Mouse (Mus musculus): ENCODE measurements around the gene Cluh.
A peak's percentile ranks its signal among the peaks of the same experiment; 100 is the strongest.

Gene Cluh

DNA sequence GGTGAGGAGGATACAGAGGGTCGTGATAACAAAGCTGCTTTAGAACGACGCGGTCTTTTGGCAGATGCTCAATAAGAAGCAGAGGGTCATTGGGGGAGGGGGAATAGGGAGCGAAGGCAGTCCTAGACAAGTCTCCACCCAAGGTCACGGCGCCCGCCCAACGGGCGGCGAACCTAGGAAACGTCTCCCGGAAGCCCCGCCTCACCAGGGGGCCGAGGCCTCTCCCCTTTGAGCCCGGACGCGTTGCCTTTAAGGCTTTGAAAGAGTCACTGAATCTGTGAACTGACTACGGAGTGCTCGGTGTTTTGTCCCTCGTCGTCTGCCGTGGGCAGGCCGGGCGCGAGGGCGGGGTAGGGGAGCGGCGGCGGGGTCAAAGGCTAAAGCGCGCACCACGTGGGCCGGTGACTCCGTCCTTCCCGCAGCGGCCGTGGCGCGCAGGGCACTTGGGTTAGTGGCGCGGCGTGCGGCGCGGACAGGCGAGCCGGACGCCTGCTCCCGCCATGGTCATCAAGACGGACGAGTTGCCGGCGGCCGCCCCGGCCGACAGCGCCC lies at the start of gene Cluh:
Gene Cluh (plus strand): TSS at position 401 of the 552 bp plus-strand sequence.
- DNase-seq: peak; percentile 99

DNA sequence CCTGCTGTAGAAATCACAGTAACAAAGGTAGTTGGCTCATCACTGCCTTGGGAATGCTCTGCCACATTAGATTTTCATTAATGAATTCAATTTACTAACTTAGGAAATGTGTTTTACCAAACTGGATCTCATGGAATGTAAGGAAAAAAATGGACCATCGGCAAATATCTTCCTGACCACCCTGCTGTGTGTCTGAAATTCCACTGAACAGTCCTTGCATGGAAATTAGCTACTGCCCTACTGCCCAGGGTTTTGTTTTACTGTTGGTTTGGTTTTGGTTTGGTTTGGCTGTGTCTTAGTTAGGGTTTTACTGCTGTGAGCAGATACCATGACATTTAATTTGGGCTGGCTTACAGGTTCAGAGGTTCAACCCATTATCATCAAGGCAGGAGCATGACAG lies 47.0 kb upstream of the Cluh start:
- no peak for DNase-seq

DNA sequence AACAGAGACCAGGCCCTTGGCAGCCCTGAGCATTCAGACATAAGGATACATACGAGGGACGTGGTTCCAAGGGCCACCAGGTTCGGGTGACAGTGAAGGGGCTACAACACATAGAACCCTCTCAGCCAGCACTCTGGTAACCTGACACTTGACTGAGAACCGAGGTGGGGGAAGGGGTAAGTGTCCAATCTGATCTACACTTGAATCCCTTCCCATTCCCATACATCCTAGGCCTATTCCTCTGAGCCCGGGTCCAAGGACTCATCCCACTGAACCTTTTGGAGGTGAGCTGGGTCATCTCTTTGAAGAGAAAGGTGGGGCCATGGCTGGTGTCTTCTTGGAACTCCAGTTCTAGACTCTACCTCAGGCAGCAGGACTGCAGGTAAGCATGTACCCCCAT lies 39.2 kb upstream of the Cluh start:
- DNase-seq: no peak

DNA sequence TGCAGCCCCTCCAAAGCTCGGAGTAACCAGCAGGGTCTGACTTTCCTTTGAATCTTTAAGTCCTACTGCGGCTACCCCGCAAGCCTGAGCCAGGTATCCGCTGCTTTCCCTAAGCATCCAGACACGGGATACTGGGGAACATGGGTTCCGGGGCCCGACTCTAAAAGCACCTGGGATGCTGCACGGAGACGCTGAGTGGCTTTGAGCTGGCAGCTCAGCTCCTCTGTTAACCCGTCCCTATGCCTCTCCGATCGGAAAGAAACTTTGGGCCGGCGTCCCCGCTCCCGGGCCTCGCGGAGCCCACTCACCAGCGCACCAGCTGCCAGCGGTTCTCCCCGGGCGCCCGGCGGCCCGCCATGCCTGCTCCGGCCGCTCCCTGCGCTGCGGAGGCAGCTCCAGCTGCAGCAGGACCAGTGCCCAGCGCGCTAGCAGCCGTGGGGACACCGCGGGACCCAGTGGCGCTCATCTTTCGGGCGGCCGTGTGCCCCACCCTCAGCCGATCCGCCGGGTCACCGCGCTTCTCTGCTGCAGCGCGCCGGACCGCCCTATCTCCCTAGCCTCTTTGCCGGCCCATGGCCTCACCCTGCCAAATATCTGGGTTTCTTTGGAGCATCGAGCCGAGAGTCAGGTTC lies 38.6 kb upstream of the Cluh start, which contains the start of gene Rap1gap2:
Gene Rap1gap2 (minus strand): TSS at position 371 of the 632 bp plus-strand sequence.
- no peak for DNase-seq

DNA sequence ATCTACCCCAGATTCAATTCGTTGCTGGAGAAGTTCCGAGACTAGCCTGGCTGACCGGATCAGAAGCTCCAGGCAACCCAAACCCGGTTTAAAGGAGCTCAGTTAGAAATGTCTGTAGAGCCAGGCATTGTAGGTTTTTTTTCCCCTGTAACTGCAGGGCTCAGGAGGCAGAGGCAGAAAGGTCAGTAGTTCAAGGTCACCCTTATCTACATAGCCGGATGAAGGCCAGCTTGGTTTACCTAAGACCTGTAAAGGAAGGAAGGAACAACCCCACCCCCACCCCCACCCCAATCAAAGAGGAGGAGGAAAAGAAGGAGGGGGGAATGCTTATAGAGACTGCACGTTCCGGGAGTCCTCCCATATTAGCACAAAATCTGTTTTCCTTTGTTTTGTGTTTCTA lies 37.9 kb upstream of the Cluh start:
- no peak for DNase-seq

DNA sequence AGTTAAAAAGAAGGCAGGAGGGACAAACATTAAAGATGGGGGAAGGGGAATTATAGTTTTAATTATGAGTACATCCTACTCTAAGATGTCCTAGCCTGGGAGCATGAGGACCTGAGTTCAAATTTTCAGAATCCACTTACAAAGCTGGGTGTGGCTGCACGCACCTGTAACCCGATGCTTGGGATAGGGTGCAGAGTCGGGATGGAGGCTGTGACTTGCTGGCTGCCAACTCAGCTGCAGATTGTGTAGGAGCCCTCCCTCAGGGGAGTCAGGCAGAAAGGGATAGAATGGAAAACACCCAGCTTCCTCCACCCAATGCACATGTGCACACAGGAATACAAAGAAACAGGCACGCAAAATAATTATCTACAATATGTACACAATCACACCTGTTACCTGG lies 35.9 kb upstream of the Cluh start:
- DNase-seq: no peak

DNA sequence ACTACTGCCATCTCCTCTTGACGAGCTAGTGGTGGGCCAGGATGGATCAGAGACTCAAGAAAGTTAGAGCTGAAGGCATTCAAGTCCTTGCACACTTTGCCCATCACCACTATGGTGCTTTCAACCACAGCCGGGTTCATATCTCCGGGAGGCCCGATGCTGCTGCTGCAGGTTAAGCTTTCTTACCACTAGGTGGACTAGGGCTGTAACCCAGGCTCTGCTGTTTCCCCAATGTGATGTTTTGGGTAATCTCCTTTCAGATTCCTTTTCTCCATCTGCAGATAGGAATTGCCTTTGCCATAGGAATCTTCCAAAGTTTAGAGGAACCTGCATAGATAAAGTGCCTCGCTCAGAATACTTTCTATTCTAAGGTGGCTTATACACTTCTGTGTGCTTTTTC lies 33.7 kb upstream of the Cluh start:
- no peak for DNase-seq

DNA sequence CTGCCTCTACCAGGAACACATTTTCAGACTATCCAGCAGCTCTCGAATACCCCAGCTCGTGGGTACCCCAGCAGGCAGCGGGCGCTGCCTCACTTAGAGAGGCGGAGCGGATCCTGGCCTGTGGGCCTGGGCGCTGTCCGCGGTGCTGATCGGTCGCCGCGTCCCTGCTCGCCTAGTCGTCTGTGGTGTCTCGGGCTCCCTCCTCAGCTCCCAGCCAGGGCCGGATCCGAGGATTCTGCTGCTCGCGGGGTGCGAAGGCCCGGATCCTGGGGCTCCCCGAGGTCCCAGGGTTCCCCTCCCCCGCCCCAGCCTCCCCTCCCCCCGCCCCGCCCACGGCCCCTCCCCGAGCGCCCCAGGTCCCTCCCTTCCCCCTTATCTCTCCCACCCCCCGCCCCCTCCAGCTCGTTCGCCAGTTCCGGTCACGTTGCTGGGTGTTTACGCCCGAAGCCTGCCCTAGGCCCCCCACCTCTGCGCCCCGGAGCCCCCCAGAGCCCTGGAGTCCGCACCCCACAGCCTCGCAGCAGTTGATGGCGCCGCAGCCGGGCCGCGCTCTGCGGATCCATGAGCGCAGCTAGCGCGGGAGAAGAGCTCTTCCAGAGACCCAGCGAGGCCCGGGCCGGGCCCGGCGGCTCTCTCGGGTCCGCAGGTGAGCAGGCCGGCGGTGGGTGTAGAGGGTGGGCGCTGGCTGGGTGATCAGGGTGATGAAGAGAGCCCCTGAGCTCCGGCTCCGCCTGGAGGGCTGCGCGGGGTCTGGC lies 29.9 kb upstream of the Cluh start, which contains the start of gene Ccdc92b:
Gene Ccdc92b (plus strand): TSS at position 405 of the 755 bp plus-strand sequence.
- peak; percentile 54 for DNase-seq

DNA sequence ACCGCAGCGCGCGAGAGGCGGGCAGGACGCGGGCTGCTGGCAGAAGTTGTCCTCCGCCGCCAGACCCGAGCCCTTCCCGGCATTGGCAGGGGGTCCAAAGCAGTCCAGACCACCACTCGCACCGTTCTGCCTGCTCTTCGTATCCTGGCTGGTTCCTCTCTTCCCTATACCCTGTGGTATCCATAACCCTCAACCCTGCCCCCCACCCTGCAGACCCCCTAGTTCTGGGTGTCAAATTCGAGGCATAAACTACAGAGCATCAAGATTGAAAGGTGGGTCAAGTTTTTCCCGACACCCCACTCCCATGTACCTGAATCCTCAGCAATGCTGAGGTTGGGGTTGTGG lies 29.4 kb upstream of the Cluh start:
- no peak for DNase-seq

DNA sequence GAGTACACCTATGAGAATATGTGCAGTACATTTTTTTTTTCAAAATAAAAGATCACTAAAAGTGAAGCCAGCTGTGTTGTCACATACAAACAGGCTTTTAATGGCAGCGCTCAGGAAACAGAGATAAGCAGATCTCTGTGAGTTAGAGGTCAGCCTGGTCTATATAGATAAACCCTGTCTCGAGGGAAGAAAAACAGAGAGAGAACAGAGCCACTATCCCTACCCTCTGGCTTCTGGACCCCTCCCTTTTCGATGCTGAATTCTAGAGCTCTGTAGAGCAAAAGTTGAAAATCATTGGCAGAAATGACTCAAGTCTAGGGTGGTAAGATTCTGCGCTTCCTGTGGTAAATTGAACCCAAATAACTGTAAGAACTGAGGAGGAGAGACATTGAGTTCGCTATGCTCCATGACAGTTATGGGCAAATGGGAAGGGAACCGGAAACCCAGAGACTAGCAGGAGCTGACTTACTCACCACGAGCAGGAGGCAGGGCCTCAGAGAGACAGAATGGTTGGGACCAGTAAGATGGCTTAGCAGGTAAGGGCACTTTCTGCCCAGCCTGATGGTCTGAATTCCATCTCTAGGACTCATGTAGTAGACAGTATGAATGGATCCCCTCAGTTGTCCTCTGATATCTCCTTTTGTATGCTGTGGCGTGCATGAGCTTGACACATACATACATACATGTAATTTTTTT lies 27.2 kb upstream of the Cluh start:
- no peak for DNase-seq

DNA sequence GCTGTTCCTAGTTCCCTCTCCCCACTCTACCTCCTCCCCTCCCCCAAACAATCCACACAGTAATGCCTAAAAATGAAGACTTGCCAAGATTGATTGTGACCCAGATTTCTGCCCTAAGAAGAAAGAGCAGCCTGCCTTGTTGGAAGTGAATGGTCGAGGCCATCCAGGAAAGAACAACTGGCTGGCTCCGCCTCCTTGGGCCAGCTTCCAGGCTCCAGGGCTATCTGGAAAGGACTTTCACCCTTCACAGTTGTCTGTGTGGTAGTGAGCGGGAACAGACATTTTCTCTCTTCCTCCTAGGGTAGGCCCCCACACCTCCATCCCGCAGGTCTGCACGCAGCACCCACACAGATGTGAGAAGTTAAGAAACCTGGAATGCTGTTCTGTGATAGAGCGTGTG lies 25.6 kb upstream of the Cluh start:
- DNase-seq: peak; percentile 74

DNA sequence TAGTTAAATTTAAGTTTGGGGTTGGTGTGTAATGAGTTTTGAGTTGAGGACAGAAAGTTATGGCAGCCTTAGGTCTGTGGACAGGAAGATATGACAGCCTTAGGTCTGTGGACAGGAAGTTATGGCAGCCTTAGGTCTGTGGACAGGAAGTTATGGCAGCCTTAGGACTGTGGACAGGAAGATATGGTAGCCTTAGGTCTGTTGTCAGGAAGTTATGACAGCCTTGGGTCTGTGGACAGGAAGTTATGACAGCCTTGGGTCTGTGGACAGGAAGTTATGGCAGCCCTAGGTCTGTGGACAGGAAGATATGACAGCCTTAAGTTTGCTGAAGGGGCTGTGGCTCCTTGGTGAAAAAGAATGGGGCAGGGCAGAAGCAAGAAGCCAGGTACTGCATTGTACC lies 24.0 kb upstream of the Cluh start:
- DNase-seq: no peak

DNA sequence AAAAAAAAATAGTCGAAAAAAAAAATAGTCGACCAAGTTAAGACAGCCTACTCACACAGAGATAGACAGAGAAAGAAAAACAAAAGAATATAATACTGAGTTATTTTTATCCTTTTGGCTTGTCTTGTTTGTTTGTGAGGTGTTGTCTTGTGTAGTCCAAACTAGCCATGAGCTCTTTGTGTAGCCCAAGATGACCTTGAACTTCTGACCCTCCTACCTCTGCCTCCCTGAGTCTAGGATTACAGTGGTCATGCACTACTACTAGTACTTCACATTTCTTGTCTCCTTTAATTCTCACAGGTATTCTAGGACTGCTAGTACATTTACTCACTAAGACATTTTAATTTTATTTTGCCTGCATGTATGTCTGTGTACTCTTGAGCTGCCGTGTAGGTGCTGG lies 21.8 kb upstream of the Cluh start:
- no peak for DNase-seq

DNA sequence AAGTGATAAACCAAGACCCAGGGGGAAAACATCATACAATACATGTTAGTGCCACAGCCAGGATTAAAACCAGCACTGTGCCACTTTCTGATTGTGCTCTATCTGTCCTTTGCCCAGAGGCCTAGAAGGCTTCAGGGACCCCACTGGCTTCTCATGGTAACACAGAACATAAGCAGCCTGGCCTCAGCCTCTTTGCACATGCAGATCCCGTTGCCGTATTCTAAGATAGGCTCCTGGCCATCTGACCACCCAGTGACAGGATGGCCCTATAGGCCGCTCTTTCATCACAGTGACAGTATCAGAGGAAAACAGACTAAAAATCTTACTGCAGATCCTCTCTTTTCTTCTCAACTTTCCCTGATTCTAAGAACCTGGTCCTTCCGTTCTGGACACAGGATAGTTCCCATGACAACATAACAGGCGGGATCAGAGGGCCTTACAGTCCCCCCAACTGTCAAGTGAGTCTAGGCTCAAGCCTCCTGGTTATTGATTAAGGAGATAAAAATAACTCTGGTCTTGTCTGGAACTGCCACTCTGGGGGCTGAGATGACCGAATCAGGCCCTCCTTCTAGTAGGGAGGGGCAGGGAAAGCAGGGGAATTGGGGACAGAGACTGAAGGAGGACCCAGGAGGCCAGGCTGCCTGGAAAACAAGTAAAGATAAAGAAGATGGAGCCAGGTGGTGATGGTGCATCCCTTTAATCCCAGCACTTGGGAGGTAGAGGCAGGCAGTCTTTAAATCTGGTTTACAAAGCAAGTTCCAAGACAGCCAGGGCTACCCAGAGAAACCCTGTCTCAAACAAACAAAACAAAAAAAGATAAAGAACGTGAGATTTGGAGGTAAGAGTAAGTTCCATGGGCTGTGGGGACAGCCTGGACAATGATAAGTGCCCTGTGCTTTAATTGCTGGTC lies 17.2 kb upstream of the Cluh start:
- no peak for DNase-seq

DNA sequence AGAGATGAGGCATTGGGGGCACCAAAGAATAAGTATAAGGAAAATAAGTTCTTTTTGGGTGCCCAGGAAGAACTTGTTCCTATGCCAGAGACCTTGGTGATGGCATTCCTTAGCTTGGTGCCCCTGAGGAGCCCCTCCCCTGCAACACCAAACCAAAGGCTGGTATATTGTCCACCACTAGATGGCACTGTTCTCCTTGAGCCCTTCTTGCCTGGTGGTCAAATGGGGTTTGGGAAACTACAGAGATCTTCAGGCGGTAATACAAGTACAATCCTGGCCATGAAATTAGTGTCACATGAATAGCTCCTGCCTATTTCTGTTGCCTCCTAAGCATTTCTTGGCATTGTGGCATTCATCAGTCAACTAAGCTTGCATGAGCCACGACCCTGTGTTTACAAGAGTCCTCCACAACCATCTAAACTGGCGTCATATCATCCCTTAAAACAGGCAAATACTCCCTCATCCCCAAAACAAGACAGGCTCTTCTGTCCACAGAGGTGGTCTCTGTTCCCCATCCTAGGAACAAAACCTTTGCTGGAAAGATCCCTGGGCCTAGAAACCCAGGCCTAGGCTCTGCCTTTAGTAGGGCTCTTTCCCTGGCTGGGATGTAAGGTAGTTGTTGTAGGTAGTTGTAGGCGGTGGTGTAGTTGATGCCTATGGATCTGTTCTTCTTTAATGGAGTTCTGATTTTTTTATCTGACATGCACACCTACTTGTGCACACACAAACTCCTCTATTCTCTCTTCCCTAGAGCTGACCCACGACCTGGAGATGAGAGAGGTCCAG lies 14.6 kb upstream of the Cluh start:
- DNase-seq: peak; percentile 45

DNA sequence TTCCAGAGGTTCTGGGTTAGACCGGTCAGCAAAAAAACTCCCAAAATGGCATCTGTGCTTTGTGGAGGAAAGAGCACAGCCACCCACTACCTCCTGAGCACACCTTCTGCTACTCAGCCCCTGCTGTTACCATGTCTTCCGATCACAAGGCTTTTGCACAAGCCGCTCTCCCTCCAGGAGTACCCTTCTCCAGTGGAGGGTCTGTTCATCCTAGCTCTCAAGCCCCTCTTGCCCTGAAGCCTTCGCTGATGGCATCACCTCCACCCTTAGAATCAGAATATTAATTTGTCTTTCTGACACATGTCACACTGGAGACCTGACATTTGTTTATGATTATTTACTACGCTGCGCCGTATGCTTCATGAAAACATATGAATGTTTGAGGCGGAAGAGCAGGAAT lies 11.8 kb upstream of the Cluh start:
- DNase-seq: no peak

DNA sequence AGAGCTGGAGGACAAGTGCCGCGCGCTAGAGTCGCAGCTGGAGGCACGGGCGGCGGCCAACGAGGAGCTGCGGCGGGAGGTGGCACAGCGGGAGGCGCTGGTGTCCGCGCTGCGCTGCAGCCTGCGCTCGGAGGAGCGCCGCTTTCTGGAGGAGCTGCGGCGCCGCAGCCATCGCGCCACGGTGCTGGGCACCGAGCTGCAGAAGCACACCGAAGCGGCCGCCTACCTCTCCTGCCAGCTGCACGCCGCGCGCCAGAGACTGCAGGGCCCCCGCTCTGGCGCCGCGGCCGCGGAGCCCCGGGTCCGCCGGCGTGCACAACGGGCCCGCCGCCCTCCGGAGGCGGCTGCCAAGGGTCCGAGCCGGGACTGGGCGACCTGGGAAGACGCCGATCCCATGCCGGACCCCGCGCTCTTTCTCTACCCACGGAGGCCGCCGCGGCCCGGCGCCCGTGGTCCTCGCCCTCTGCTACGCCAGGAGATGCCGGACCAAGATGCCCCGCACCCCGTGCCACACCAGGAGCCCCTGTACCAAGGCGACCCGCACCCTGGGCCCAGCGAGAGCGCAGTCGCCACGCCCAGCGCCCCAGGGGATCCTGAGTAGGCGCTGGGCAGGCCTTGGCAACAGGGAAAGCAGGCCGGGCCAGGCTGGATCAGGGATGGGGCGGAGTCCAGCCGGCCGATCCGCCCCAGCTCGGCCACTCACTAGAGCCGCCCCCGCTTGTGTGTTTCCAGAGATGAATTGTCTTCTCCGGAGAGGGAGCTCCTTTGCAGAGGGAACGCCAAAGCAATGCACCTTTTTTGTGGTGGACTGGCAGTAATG lies 11.1 kb upstream of the Cluh start:
- peak; percentile 87 for DNase-seq

DNA sequence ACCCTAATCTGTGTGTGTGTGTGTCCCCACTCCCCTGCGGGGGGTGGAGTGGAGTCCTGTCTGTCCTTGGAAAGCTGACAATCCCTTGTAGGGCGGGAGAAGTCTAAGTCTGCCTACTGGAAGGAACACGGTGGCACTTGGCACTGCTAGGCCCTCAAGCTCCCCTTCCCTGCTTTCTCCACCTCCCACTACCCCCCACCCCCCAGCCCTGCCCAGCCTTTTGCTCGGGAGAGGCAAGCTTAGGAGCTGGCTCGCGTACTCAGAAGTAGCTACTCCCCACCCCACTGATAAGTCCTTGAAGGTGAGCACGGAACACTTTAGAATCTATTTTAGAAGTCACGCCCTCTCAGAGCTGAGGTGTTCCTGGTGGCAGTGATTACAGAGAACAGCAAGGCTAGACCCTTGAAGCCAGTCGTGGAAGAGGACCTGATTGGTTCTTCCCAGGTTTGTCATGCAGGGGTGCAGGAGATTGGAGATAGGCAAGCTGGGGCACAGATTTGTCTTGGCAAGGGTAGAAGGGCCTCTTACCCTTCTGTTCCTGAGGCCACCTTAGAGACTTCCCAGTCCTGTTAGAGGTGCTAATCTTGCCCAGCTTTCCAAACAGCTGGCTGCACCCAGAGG lies 10.4 kb upstream of the Cluh start:
- no peak for DNase-seq

DNA sequence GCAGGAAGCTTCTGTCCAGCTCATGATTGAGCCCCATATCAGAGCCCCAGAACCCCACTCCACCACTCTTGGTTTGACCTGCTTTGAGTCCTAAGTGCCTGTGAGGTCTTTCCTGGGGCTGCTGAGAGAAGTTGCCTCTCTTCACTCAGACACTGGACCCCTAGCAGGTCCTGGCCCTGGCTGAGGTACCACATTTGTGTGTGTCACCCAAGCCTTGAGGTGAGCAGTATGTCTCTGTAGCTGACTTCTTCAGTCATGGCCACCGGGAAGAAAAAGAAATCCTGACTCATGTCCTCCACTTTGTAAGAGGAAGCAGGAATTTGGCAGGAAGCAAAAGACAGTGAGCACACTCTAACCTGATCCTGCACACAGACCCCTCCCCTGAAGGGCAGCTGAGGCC lies 9.7 kb upstream of the Cluh start:
- no peak for DNase-seq

DNA sequence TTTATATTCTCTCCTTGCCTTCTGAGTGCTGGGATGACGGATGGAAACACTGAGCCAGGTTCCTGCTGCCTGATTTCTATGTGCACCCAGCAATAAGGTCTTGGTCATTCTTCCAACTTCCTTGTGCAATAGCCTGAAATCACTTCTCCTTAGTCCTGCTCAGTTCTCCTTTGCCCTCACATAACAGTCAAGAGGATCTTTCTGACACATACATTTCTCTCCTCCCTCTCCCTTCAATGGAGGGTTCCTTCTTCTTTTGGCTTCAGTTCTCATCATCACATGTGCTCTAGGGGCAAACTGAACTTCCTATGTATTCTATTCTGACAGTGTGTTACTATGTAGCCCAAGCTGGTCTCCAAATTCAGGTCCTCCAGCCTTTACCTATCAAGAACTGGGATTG lies 1.3 kb upstream of the Cluh start:
- DNase-seq: no peak

DNA sequence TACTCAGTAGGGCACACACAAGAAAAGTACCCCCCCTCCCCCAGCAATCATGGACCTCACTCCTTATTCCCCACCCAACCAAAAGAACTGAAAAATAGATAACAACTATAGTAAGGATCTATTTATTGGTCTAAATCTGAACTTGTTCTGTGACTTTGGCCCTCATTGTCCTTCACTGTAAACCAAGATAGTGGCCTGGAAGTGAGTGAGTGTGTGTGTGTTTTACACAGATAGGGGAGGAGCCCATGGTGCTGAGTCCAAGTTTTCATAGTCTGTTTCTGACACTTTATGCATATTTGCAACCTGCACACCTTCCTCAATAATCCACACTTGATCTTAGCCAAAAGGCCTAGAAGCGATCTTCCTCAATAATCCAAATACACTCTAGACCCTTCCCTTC lies 619 bp upstream of the Cluh start:
- DNase-seq: no peak

Data from kidney, adult 11 months (tissue).